17 mouse cellular contexts compared by ENCODE assay signal in genomic region chr17:72960243-72960642, GRCm38 (mm10).
"Had no signal": no experiment of that assay in that cellular context is flagged by ENCODE, and none has a peak within 500 bp of the region (broad histone marks: within the 10 kb centered on the region; RNA-seq: fewer than 3 reads in every experiment).

No protein-coding gene starts in this region.

- H3K27ac ChIP-seq: intestine, embryonic 15.5 days; limb, embryonic 12.5 days; liver, embryonic 13.5 days; lung, embryonic 15.5 days; macrophage; midbrain, embryonic 15.5 days; neural tube, embryonic 13.5 days had no signal

- ATAC-seq: intestine, embryonic 15.5 days; liver, postnatal 0 days; midbrain, embryonic 15.5 days had no signal

- H3K4me3 ChIP-seq: intestine, embryonic 15.5 days; limb, embryonic 12.5 days; liver, embryonic 13.5 days; lung, embryonic 15.5 days; megakaryocyte, embryonic 14.5 days; midbrain, embryonic 15.5 days; neural tube, embryonic 13.5 days had no signal

- H3K36me3 ChIP-seq: intestine, embryonic 15.5 days; limb, embryonic 12.5 days; liver, embryonic 13.5 days; lung, embryonic 15.5 days; midbrain, embryonic 15.5 days; neural tube, embryonic 13.5 days had no signal

- H3K4me1 ChIP-seq: liver, embryonic 13.5 days; midbrain, embryonic 15.5 days; neural tube, embryonic 13.5 days had no signal

- DNase-seq: kidney, adult 8-10 months; kidney, postnatal 36 days; layer of hippocampus, adult 9-11 months; liver; liver, embryonic 13.5 days; liver, postnatal 0 days; lung, postnatal 14 days; right cerebral cortex, postnatal 14 days; thymus, postnatal 36 days had no signal

- H3K27me3 ChIP-seq: intestine, embryonic 15.5 days; limb, embryonic 12.5 days; liver, embryonic 13.5 days; lung, embryonic 15.5 days; midbrain, embryonic 15.5 days; neural tube, embryonic 13.5 days had no signal

- H3K4me2 ChIP-seq: intestine, embryonic 15.5 days; limb, embryonic 12.5 days; liver, embryonic 13.5 days; lung, embryonic 15.5 days; midbrain, embryonic 11.5 days; midbrain, embryonic 15.5 days; neural tube, embryonic 13.5 days had no signal

- H3K9ac ChIP-seq: intestine, embryonic 15.5 days; limb, embryonic 12.5 days; liver, embryonic 13.5 days; liver, postnatal 0 days; lung, embryonic 15.5 days; midbrain, embryonic 15.5 days; neural tube, embryonic 13.5 days had no signal

- H3K9me3 ChIP-seq: intestine, embryonic 15.5 days; limb, embryonic 12.5 days; liver, embryonic 13.5 days; lung, embryonic 15.5 days; megakaryocyte, embryonic 14.5 days; midbrain, embryonic 15.5 days; neural tube, embryonic 13.5 days had no signal
